Mouse (Mus musculus) cerebellum, postnatal 36 days (tissue): ENCODE data around the gene Sec14l4.
"Not testable (repeated sequence)": the region's sequence is repeated elsewhere in the genome, so short reads cannot be mapped to it uniquely, and the experiment has no call there.

Experiments used
- DNase-seq, 2 experiments: peaks; one replicate each; pipeline ENCODE4 v3.0.0; 2021 to 2022; ENCODE audit warnings: mixed read lengths in 2 of 2

The Sec14l4 gene

GRCm38 (mm10) chr11:4031126-4031941, at the start of gene Sec14l4:
Gene Sec14l4 (plus strand): TSS chr11:4031462.
- no peak for DNase-seq

- DNase-seq, result no peak
Observed at GRCm38 (mm10) chr11:3981536-3981935, 49.7 kb upstream of the Sec14l4 start.

GRCm38 (mm10) chr11:3982275-3983209, 48.7 kb upstream of the Sec14l4 start:
- DNase-seq, result no peak

- DNase-seq, result peak in 1 of 2 experiments; percentile 6
Observed at GRCm38 (mm10) chr11:3983291-3983862, 47.9 kb upstream of the Sec14l4 start, which contains the start of gene Gal3st1. Gene Gal3st1 (plus strand): TSS chr11:3983636.

GRCm38 (mm10) chr11:3983863-3984745, 47.2 kb upstream of the Sec14l4 start:
- no peak for DNase-seq

GRCm38 (mm10) chr11:3989748-3990147, 41.5 kb upstream of the Sec14l4 start:
- no peak for DNase-seq

- DNase-seq, result no peak
Observed at GRCm38 (mm10) chr11:3993132-3993531, 38.1 kb upstream of the Sec14l4 start.

- no peak for DNase-seq
Observed at GRCm38 (mm10) chr11:3993914-3994313, 37.3 kb upstream of the Sec14l4 start.

- no peak for DNase-seq
Observed at GRCm38 (mm10) chr11:3995511-3995910, 35.8 kb upstream of the Sec14l4 start.

- no peak for DNase-seq
Observed at GRCm38 (mm10) chr11:3996840-3997239, 34.4 kb upstream of the Sec14l4 start.

GRCm38 (mm10) chr11:3997978-3998720, 33.1 kb upstream of the Sec14l4 start:
- DNase-seq, result no peak

- no peak for DNase-seq
Observed at GRCm38 (mm10) chr11:3999547-3999946, 31.7 kb upstream of the Sec14l4 start.

- DNase-seq, result peak; percentile 39 to 44
Observed at GRCm38 (mm10) chr11:4001603-4002002, 29.7 kb upstream of the Sec14l4 start.

GRCm38 (mm10) chr11:4005220-4005805, 25.9 kb upstream of the Sec14l4 start:
- DNase-seq, result no peak

- no peak for DNase-seq
Observed at GRCm38 (mm10) chr11:4006462-4006861, 24.8 kb upstream of the Sec14l4 start.

- DNase-seq, result no peak
Observed at GRCm38 (mm10) chr11:4012616-4013015, 18.6 kb upstream of the Sec14l4 start.

- not testable (repeated sequence) for DNase-seq
Observed at GRCm38 (mm10) chr11:4015796-4016195, 15.5 kb upstream of the Sec14l4 start.

- DNase-seq, result not testable (repeated sequence)
Observed at GRCm38 (mm10) chr11:4022111-4022510, 9.2 kb upstream of the Sec14l4 start.

- DNase-seq, result no peak
Observed at GRCm38 (mm10) chr11:4023321-4023720, 7.9 kb upstream of the Sec14l4 start.

- no peak for DNase-seq
Observed at GRCm38 (mm10) chr11:4027066-4027465, 4.2 kb upstream of the Sec14l4 start.
